12 mouse cellular contexts compared by ENCODE assay signal in genomic region chr14:12680819-12681638, GRCm38 (mm10).
DNase-seq lines count a peak whose midpoint lies in the region; ATAC-seq lines count a peak whose summit lies in the region.
"Had no signal": no experiment of that assay in that cellular context is flagged by ENCODE, and none has a peak within 500 bp of the region (broad histone marks: within the 10 kb centered on the region; RNA-seq: fewer than 3 reads in every experiment).

No protein-coding gene starts in this region.

- 66% methylated on average over 3 of the region's 3 CpGs for WGBS in midbrain, embryonic 15.5 days

- peak; percentile 12 for DNase-seq in layer of hippocampus, adult 11-12 months (ENCODE audit: low spot score)
- DNase-seq in layer of hippocampus, adult 18-20 months (ENCODE audit: low spot score in 2 of 2), result no peak
- peak; percentile 27 for DNase-seq in cerebellum, adult 11 months
- DNase-seq in cerebellum, postnatal 10 days, result peak; percentile 54 to 65
- DNase-seq in B cell, adult 2 months, result no peak
- DNase-seq: kidney, adult 18-20 months; lung, adult 18-20 months; thymus, adult 18-20 months had no signal

- peaks cover 11% of the 10 kb centered on the region for H3K4me1 ChIP-seq in midbrain, embryonic 15.5 days
- H3K4me1 ChIP-seq: heart, embryonic 12.5 days had no signal

- no peaks in the 10 kb centered on the region for H3K9me3 ChIP-seq in midbrain, embryonic 15.5 days
- H3K9me3 ChIP-seq: heart, embryonic 12.5 days had no signal

- H3K9ac ChIP-seq in midbrain, embryonic 15.5 days, result no peak overlapping the region
- H3K9ac ChIP-seq: heart, embryonic 12.5 days had no signal

- no peak overlapping the region for H3K4me2 ChIP-seq in midbrain, embryonic 15.5 days
- H3K4me2 ChIP-seq: heart, embryonic 12.5 days had no signal

- no peaks in the 10 kb centered on the region for H3K27me3 ChIP-seq in midbrain, embryonic 15.5 days (replicated peaks)
- H3K27me3 ChIP-seq: heart, embryonic 12.5 days had no signal

- H3K27ac ChIP-seq in midbrain, embryonic 15.5 days, result peak overlapping the region; percentile 55

- H3K4me3 ChIP-seq in midbrain, embryonic 15.5 days, result no peak overlapping the region
- H3K4me3 ChIP-seq: heart, embryonic 12.5 days had no signal

- ATAC-seq in midbrain, embryonic 15.5 days (replicated peaks), result peak; percentile 72
- no peak for ATAC-seq in granulocyte monocyte progenitor cell, adult 5-6 weeks (replicated peaks; ENCODE audit: poor library complexity, severe bottlenecking)
- ATAC-seq: activated CD4-positive, CD25-positive, alpha-beta regulatory T cell, adult 4 months had no signal

- no peaks in the 10 kb centered on the region for H3K36me3 ChIP-seq in midbrain, embryonic 15.5 days (replicated peaks)
- H3K36me3 ChIP-seq: heart, embryonic 12.5 days had no signal

Comparison
In these comparisons a context has a peak if more than half of its experiments do, and no peak if none do; other contexts are left out.
1. DNase-seq: peak in layer of hippocampus, adult 11-12 months (single experiment), cerebellum, adult 11 months (single experiment) and cerebellum, postnatal 10 days (2 of 2); none in layer of hippocampus, adult 18-20 months (0 of 2) and B cell, adult 2 months (0 of 2).